Mouse (Mus musculus) limb, embryonic 11.5 days (tissue): ENCODE measurements around the gene Gp1ba. TPM values are rescaled to one million over a fixed set of nuclear protein-coding genes. Genes with fewer than 3 reads are reported as not detected.
A peak's percentile ranks its signal among the peaks of the same experiment; 100 is the strongest.

Experiments
- ATAC-seq: fragments of 200-750 bp; cut with Nextera tagmentation; 2 replicates; pipeline ENCODE4 v1.8.0; 2017; ENCODE audit warnings: low read depth; ENCODE audit not compliant: insufficient number of reproducible peaks, low FRiP score, low TSS enrichment
- DNase-seq: peaks from one replicate; pipeline ENCODE4 v3.0.0-alpha.2; 2015; ENCODE audit warnings: low spot score
- H3K27ac ChIP-seq: fragments of 300-500 bp; sonication (generic); replicated peaks from 2 replicates; pipeline ENCODE4 v1.5.1; 2014; ENCODE audit warnings: low read depth, mild to moderate bottlenecking, low read length
- H3K27me3 ChIP-seq: fragments of 300-500 bp; sonication (generic); 2 replicates; pipeline ENCODE4 v1.6.1; 2014; ENCODE audit warnings: mild to moderate bottlenecking, low read length, mixed read lengths; ENCODE audit not compliant: control insufficient read depth, insufficient read depth
- H3K36me3 ChIP-seq: fragments of 300-500 bp; sonication (generic); 2 replicates; pipeline ENCODE4 v1.6.1; 2014; ENCODE audit warnings: mild to moderate bottlenecking, low read length, moderate library complexity, mixed read lengths; ENCODE audit not compliant: control insufficient read depth, insufficient read depth
- H3K4me1 ChIP-seq: fragments of 300-500 bp; sonication (generic); 2 replicates; pipeline ENCODE4 v1.6.1; 2014; ENCODE audit warnings: low read length, mixed read lengths; ENCODE audit not compliant: control insufficient read depth, insufficient read depth
- H3K4me2 ChIP-seq: fragments of 300-500 bp; sonication (generic); 2 replicates; pipeline ENCODE4 v1.6.1; 2014; ENCODE audit warnings: low read depth, mild to moderate bottlenecking, moderate library complexity; ENCODE audit not compliant: severe bottlenecking
- H3K4me3 ChIP-seq: fragments of 300-500 bp; sonication (generic); 2 replicates; pipeline ENCODE4 v1.5.1; 2014; ENCODE audit warnings: low read depth, low read length
- H3K9ac ChIP-seq: fragments of 300-500 bp; sonication (generic); 2 replicates; pipeline ENCODE4 v1.6.1; 2014; ENCODE audit warnings: mild to moderate bottlenecking, low read length
- H3K9me3 ChIP-seq: fragments of 300-500 bp; sonication (generic); 2 replicates; pipeline ENCODE4 v1.6.1; 2016; ENCODE audit warnings: low read length; ENCODE audit not compliant: control insufficient read depth
- WGBS: fragments of 180-500 bp; shearing (Covaris S2); extraction: QIAGEN DNeasy Blood & Tissue Kit; methylation state at CpG from one replicate; pipeline ENCODE4 v1.1.7; 2014; 5-methylcytosine and 5-hydroxymethylcytosine counted together
- polyA plus RNA-seq: library from polyadenylated mRNA; unstranded; fragments of >200 nt; fragmentation: Nextera tagmentation; extraction: Ambion mirVana; gene quantifications from 2 replicates; pipeline ENCODE4 v1.2.1, GENCODE M21; 2014

Gp1ba gene
- polyA plus RNA-seq, 1 experiment from 2014 or later, result 1.2 TPM

DNA sequence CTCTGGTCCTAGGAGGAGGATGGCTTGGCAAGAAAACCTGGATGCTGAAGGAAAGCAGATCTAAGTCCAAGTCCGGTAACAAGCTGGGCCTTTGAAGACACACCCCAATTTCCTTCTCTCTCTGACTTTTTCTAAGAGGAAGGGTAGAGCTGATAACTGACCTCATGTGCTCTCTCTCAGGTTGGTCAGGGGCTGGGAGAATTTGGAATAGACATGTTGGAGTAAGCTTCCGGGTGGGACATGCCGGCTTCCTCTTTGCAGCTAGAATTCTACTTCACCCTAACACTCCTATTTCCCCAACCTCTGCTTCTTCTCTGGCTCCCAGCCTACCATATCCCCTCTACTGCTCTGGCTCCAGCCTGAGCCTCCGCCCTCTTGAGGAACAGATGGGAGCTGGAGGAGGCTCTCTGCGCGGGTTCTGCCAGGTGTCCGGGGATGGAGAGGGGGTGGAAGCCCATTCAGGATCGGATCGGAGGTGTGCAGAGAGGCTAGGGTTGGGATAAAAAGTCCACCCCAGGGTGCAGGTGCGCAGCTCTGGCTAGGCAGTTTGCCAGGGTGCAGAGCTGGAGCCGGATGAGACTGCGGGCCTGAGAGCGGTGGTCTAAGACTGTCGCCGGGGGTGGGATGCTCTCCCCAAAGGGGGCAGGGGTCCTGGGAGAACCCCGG lies 48.1 kb downstream of the Gp1ba start:
- Histone ChIP-seq H3K9me3 (no peaks in the 10 kb centered on the region), H3K4me2 (peak overlapping the region; percentile 72), H3K27me3 (no peaks in the 10 kb centered on the region), H3K36me3 (peaks cover 3% of the 10 kb centered on the region), H3K27ac (peak overlapping the region; percentile 66; the same call in 1 of the 2 replicates), H3K4me3 (peak overlapping the region; percentile 82), H3K4me1 (peaks cover 12% of the 10 kb centered on the region), H3K9ac (peak overlapping the region; percentile 75)
- 4% methylated on average over 16 of the region's 16 CpGs for WGBS
- 0 out of 2 replicates have a peak, but pooled peaks have one; percentile 6 for ATAC-seq
- DNase-seq, result peak; percentile 62

GRCm38 (mm10) chr11:70687601-70688199 lies 48.8 kb downstream of the Gp1ba start, which contains the start of gene Camta2:
Gene Camta2 (minus strand): TSS chr11:70688105.
- H3K9me3 ChIP-seq, result no peaks in the 10 kb centered on the region
- peak within 1 kb of the TSS; percentile 75 for H3K9ac ChIP-seq
- DNase-seq, result peak; percentile 90
- H3K4me2 ChIP-seq, result peak within 1 kb of the TSS; percentile 72
- under 1% methylated on average over 48 of the region's 55 CpGs for WGBS
- H3K4me3 ChIP-seq, result peak within 1 kb of the TSS; percentile 82
- H3K4me1 ChIP-seq, result peaks cover 7% of the 10 kb centered on the region
- H3K27me3 ChIP-seq, result no peaks in the 10 kb centered on the region
- H3K27ac ChIP-seq, result peak within 1 kb of the TSS; percentile 66; the same call in 1 of the 2 replicates
- peak; percentile 86 for ATAC-seq
- H3K36me3 ChIP-seq, result peaks cover 3% of the 10 kb centered on the region

- Histone ChIP-seq H3K4me1 (peaks cover 7% of the 10 kb centered on the region), H3K4me3 (peak overlapping the region; percentile 82), H3K36me3 (peaks cover 3% of the 10 kb centered on the region), H3K4me2 (peak overlapping the region; percentile 72), H3K27me3 (no peaks in the 10 kb centered on the region), H3K9me3 (no peaks in the 10 kb centered on the region), H3K27ac (peak overlapping the region; percentile 66; the same call in 1 of the 2 replicates), H3K9ac (peak overlapping the region; percentile 75)
- WGBS, result 12% methylated on average over 8 of the region's 8 CpGs
- DNase-seq (no peak), ATAC-seq (no peak)
Measured at GRCm38 (mm10) chr11:70688372-70688771, 49.5 kb downstream of the Gp1ba start.

DNA sequence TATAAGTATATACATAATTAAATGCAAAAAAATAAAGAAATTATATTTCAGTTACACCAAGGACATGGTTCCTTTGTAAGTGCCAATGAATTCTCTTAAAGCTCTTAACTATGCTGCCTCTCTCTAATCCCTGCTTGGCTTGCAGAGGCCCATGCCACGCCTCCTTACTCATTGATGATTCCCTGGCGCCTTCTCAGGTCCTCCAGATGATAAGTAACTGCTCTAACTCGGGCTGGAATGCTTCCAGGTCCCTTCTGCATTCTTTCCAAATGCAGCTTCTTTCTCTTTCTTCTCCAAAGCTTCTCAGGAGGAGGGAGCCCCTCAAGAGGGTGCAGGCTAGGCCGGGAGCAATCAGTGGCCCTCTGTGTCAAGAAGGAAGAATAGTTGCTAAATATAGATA lies 50.7 kb downstream of the Gp1ba start:
- Histone ChIP-seq H3K4me3 (no peak overlapping the region), H3K27me3 (no peaks in the 10 kb centered on the region), H3K9me3 (no peaks in the 10 kb centered on the region), H3K4me1 (peaks cover 7% of the 10 kb centered on the region), H3K4me2 (no peak overlapping the region), H3K27ac (no peak overlapping the region), H3K36me3 (no peaks in the 10 kb centered on the region), H3K9ac (no peak overlapping the region)
- no peak for ATAC-seq
- 63% methylated on average over 4 of the region's 4 CpGs for WGBS
- no peak for DNase-seq

Other genes with a start within 250 kb of the Gp1ba start
- gene Pelp1, start 229.1 kb upstream of the Gp1ba start, polyA plus RNA-seq, result 45.2 and 50.8 TPM in 2 replicates
- 21.9 and 30.3 TPM in 2 replicates for gene Arrb2, start 206.5 kb upstream of the Gp1ba start, polyA plus RNA-seq
- 46.5 and 50.1 TPM in 2 replicates for gene Med11, start 187.2 kb upstream of the Gp1ba start, polyA plus RNA-seq
- gene Zmynd15, start 179.7 kb upstream of the Gp1ba start, polyA plus RNA-seq, result 0.15 and 0.41 TPM in 2 replicates
- 1.0 and 1.4 TPM in 2 replicates for gene Cxcl16, start 179.1 kb upstream of the Gp1ba start, polyA plus RNA-seq
- gene Tm4sf5, start 133.9 kb upstream of the Gp1ba start, polyA plus RNA-seq, result 0.49 and 0.64 TPM in 2 replicates
- 0.55 TPM in 1 of 2 replicates, not detected in the other for gene Vmo1, start 124.5 kb upstream of the Gp1ba start, polyA plus RNA-seq
- gene Gltpd2, start 119.9 kb upstream of the Gp1ba start, polyA plus RNA-seq, result 0.39 and 0.50 TPM in 2 replicates
- 964 and 999 TPM in 2 replicates for gene Psmb6, start 113.8 kb upstream of the Gp1ba start, polyA plus RNA-seq
- not detected in 2 replicates for gene Gm40193, start 106.2 kb upstream of the Gp1ba start, polyA plus RNA-seq
- 2.4 and 3.9 TPM in 2 replicates for gene Pld2, start 99.1 kb upstream of the Gp1ba start, polyA plus RNA-seq
- gene Mink1, start 76.2 kb upstream of the Gp1ba start, polyA plus RNA-seq, result 21.2 and 22.7 TPM in 2 replicates
- not detected in 2 replicates for gene 4930544D05Rik, start 23.3 kb upstream of the Gp1ba start, polyA plus RNA-seq
- gene Chrne, start 19.9 kb upstream of the Gp1ba start, polyA plus RNA-seq, result not detected in 2 replicates
- gene Rnf167, start 8.1 kb downstream of the Gp1ba start, polyA plus RNA-seq, result 89.5 and 99.1 TPM in 2 replicates
- 141 and 148 TPM in 2 replicates for gene Slc25a11, start 8.4 kb downstream of the Gp1ba start, polyA plus RNA-seq
- 2,040 and 2,092 TPM in 2 replicates for gene Pfn1, start 15.5 kb downstream of the Gp1ba start, polyA plus RNA-seq
- 49.4 and 53.3 TPM in 2 replicates for gene Eno3, start 18.1 kb downstream of the Gp1ba start, polyA plus RNA-seq
- 156 and 173 TPM in 2 replicates for gene Spag7, start 30.3 kb downstream of the Gp1ba start, polyA plus RNA-seq
- gene Camta2, start 49.0 kb downstream of the Gp1ba start, polyA plus RNA-seq, result 8.2 and 11.8 TPM in 2 replicates
- 0.71 and 0.96 TPM in 2 replicates for gene Inca1, start 61.0 kb downstream of the Gp1ba start, polyA plus RNA-seq
- 7.2 and 10.2 TPM in 2 replicates for gene Kif1c, start 61.4 kb downstream of the Gp1ba start, polyA plus RNA-seq
- 5.8 and 6.3 TPM in 2 replicates for gene Zfp3, start 125.1 kb downstream of the Gp1ba start, polyA plus RNA-seq
- not detected in 2 replicates for gene Scimp, start 173.5 kb downstream of the Gp1ba start, polyA plus RNA-seq
- gene Rabep1, start 205.7 kb downstream of the Gp1ba start, polyA plus RNA-seq, result 33.0 and 33.8 TPM in 2 replicates